Mouse (Mus musculus) ES-Bruce4 (cell line): Measurements from ENCODE around the gene Wdr5b.

ENCODE experiments used
- CTCF ChIP-seq: IDR thresholded peaks from one replicate; pipeline ENCODE4 v1.8.1; 2011; ENCODE audit warnings: low read depth, low read length
- EP300 ChIP-seq: IDR thresholded peaks from 2 replicates; pipeline ENCODE4 v1.6.1; 2011; ENCODE audit warnings: low read depth, low read length; ENCODE audit not compliant: insufficient read depth
- POLR2A ChIP-seq: IDR thresholded peaks from one replicate; pipeline ENCODE4 v1.8.1; 2011; ENCODE audit warnings: low read length; ENCODE audit not compliant: insufficient read depth

DNA sequence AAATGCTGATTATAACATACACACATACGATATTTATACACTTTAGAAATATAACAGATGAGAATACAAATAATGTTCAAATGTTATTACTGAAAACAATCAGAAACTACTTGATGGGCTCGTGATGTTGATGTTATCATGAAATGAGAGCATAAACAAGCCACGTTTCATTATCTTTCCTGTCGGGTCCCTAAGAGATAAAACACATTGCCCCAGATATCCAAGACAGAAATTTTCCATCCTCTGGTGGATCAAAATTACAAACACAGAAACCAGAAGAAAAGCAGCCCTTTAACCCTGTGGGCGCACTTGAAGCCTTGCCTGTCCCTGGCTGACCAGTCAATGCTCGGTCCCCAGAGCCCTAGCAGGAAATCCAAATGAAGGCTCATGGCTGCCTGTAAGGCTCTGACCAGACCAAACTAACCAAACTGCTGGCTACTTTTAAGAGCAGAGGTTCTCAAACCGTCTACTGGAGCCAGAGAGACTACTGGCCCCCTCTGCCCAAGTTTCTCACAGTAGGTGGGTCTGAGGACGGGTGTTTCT is 17.0 kb downstream of the Wdr5b start:
- TF ChIP-seq CTCF, result no peak
- TF ChIP-seq POLR2A, result no peak
- no peak for TF ChIP-seq EP300
